Mouse (Mus musculus) heart, embryonic 16.5 days (tissue): ENCODE results near the gene Zfp819. TPM values are rescaled to one million over a fixed set of nuclear protein-coding genes. Genes with fewer than 3 reads are reported as not detected.

Experiments used
- ATAC-seq: fragments of 200-750 bp; cut with Nextera tagmentation; replicated peaks from 2 replicates; pipeline ENCODE4 v1.8.0; 2017; ENCODE audit warnings: moderate number of reproducible peaks; ENCODE audit not compliant: insufficient read depth, low FRiP score; ENCODE audit errors: extremely low read depth
- H3K27ac ChIP-seq: fragments of 300-500 bp; sonication (generic); 2 replicates; pipeline ENCODE4 v1.5.1; 2014; ENCODE audit warnings: mild to moderate bottlenecking, low read length, control low read depth, moderate library complexity
- H3K27me3 ChIP-seq: fragments of 300-500 bp; sonication (generic); 2 replicates; pipeline ENCODE4 v1.6.1; 2014; ENCODE audit warnings: low read length, mixed read lengths; ENCODE audit not compliant: control insufficient read depth, insufficient read depth
- H3K36me3 ChIP-seq: fragments of 300-500 bp; sonication (generic); 2 replicates; pipeline ENCODE4 v1.6.1; 2014; ENCODE audit not compliant: control insufficient read depth, insufficient read depth
- H3K4me1 ChIP-seq: fragments of 300-500 bp; sonication (generic); 2 replicates; pipeline ENCODE4 v1.6.1; 2014; ENCODE audit warnings: low read length, mixed read lengths; ENCODE audit not compliant: control insufficient read depth, insufficient read depth
- H3K4me2 ChIP-seq: fragments of 300-500 bp; sonication (generic); 2 replicates; pipeline ENCODE4 v1.6.1; 2014; ENCODE audit warnings: low read depth, mild to moderate bottlenecking, control low read depth, low read length
- H3K4me3 ChIP-seq: fragments of 300-500 bp; sonication (generic); 2 replicates; pipeline ENCODE4 v1.5.1; 2014; ENCODE audit warnings: mild to moderate bottlenecking, control low read depth, low read length
- H3K9ac ChIP-seq: fragments of 300-500 bp; sonication (generic); 2 replicates; pipeline ENCODE4 v1.6.1; 2014; ENCODE audit warnings: low read length, control low read depth
- H3K9me3 ChIP-seq: fragments of 300-500 bp; sonication (generic); replicated peaks from 2 replicates; pipeline ENCODE4 v1.6.1; 2016; ENCODE audit warnings: low read length; ENCODE audit not compliant: control insufficient read depth
- WGBS: fragments of 180-500 bp; shearing (Covaris S2); extraction: QIAGEN DNeasy Blood & Tissue Kit; methylation state at CpG from one replicate; pipeline ENCODE4 v1.1.7; 2014; 5-methylcytosine and 5-hydroxymethylcytosine counted together
- polyA plus RNA-seq: library from polyadenylated mRNA; unstranded; fragments of >200 nt; fragmentation: Nextera tagmentation; extraction: Ambion mirVana; gene quantifications from 2 replicates; pipeline ENCODE4 v1.2.1, GENCODE M21; 2015

The Zfp819 gene
- polyA plus RNA-seq, 1 experiment from 2014 or later, result not detected

DNA sequence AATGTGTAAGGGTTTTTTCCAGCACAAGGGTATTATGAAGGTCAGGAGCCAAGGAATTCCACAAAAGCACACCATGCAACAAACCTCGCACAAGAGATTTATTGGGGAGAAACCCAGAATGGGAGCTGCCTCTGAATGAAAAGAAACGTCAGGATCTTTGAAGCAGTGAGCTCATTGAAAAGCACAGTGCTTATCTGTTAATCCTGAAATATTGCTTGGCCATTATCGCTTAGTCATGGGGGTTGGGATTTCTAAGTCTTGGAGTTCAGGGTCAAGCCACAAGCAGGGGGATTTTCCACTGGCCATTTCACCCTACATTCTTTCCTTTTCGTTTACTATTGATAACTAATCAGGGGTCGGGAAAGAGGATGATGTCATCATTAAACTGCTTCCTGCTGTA lies 5.1 kb upstream of the Zfp819 start:
- ATAC-seq, result no peak
- WGBS, result 22% methylated on average over 5 of the region's 5 CpGs
- Histone ChIP-seq H3K9ac (no peak overlapping the region), H3K27ac (no peak overlapping the region), H3K4me2 (no peak overlapping the region), H3K4me3 (no peak overlapping the region), H3K4me1 (0 out of 2 replicates have a peak, but pooled peaks cover 2% of the 10 kb centered on the region), H3K36me3 (no peaks in the 10 kb centered on the region), H3K9me3 (no peaks in the 10 kb centered on the region), H3K27me3 (no peaks in the 10 kb centered on the region)

DNA sequence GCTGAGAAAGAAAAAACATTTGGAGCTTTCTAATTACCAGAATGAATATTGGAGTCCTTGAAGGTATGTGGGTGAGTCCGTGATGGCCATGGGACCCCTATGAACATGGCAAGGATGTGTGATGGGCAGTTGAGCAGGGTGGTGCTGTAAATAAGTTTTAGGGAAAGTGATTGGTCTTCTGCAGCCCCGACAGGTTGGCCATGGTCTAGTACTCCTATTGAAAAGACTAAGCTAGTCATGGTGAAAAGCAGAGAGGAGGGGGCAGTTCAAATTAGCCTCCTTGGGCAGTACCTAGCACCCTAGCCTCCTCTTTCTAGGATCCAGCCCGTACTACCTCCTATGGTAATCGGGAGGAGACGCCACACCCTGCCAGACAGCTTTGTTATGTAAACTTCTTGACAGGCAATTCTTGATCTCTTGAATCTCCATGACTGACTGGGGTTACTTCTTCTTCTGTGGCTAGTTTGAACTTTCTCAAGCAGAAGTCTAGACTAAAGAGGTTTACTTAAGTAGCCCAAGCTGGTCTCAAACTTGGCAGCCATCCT lies 846 bp downstream of the Zfp819 start:
- no peak for ATAC-seq
- Histone ChIP-seq H3K4me1 (peaks cover 6% of the 10 kb centered on the region; the same call in 1 of the 2 replicates), H3K4me3 (no peak overlapping the region), H3K9me3 (no peaks in the 10 kb centered on the region), H3K9ac (no peak overlapping the region), H3K4me2 (no peak overlapping the region), H3K27me3 (0 out of 2 replicates have a peak, but pooled peaks cover 4% of the 10 kb centered on the region), H3K27ac (no peak overlapping the region), H3K36me3 (no peaks in the 10 kb centered on the region)
- WGBS, result 36% methylated on average over 5 of the region's 5 CpGs

DNA sequence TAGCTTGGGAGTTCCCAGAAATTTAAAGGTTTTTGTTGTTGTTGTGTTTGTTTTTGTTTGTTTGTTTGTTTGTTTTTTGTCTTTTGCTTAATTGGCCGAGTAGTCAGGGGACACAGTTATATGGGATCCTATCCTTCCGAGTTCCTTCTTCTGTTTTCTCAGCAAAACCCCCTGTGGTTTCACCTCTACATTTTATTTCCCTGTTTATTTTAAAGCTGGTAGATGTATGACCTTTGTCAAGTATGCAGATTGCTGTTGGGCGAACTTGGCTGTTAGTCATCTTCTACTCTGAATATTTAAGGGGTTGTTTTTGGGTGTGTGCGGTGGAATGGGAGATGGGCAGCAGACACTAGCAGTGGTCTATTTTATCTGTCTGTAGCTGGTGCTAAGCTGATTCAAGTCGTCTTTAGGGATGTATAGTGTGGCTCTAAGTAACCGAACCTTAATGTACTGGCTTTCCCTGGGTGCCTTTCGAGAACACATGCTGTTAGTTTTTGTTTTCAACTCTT lies 1.4 kb downstream of the Zfp819 start:
- no peak overlapping the region for H3K9ac ChIP-seq
- H3K36me3 ChIP-seq, result no peaks in the 10 kb centered on the region
- no peak for ATAC-seq
- H3K9me3 ChIP-seq, result no peaks in the 10 kb centered on the region
- H3K4me2 ChIP-seq, result no peak overlapping the region
- no peak overlapping the region for H3K27ac ChIP-seq
- H3K4me3 ChIP-seq, result no peak overlapping the region
- 0 out of 2 replicates have a peak, but pooled peaks cover 4% of the 10 kb centered on the region for H3K27me3 ChIP-seq
- H3K4me1 ChIP-seq, result peaks cover 6% of the 10 kb centered on the region; the same call in 1 of the 2 replicates
- 69% methylated on average over 7 of the region's 7 CpGs for WGBS

DNA sequence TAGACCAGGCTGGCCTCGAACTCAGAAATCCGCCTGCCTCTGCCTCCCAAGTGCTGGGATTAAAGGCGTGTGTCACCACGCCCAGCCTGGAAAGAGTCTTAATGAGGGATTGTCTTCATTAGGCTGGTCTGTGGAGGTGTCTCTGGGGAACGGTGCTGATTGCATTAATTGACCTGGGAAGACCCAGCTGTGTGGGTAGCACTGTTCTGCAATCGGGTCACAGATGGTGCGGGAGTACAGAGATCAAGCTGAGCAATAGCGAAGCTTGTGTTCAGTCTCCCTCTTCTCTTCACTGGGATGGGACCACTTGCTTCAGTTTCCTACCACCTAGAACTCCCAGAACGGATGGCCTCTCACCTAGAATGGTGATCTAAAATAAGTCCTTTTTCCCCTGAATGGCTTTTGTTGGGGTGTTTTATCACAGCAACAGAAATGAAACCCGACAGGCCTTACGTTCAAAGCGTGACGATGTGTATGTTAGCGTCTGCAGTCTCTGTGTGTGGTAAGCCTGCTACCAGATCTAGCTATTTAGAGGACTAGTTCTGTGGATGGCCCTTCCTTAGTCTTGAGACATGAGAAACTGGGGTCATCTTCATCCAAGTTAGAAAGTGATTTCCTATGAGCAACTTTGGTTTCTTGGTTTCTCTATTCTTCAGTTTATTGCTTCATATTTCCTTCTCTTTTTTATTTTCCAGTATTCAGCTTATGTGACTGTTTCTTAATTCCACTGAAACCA lies 7.0 kb downstream of the Zfp819 start:
- Histone ChIP-seq H3K4me1 (no peaks in the 10 kb centered on the region), H3K27me3 (no peaks in the 10 kb centered on the region), H3K36me3 (no peaks in the 10 kb centered on the region), H3K4me3 (no peak overlapping the region), H3K4me2 (no peak overlapping the region), H3K9me3 (no peaks in the 10 kb centered on the region), H3K9ac (no peak overlapping the region), H3K27ac (no peak overlapping the region)
- 83% methylated on average over 14 of the region's 14 CpGs for WGBS
- ATAC-seq, result no peak

DNA sequence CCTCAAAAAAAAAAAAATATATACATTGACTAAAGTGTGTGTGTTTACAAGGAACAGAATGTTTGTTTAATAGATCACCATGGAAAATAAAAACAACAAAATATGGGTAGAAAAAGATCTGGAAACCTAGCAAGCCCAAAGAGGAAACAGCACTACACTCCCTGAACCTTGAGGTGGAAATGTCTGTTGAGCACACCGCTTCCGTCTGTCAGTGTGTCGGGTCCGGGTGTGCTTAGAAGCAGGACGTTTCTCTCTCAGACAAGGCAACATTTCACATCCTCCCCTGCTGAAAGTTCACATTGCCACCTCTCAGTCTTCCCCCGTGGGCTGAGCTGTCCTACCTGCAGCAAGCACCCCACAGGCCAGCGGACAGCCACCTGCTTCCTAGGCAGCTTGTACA lies 16.0 kb downstream of the Zfp819 start:
- no peak overlapping the region for H3K9ac ChIP-seq
- H3K27ac ChIP-seq, result no peak overlapping the region
- H3K4me3 ChIP-seq, result no peak overlapping the region
- no peaks in the 10 kb centered on the region for H3K36me3 ChIP-seq
- H3K4me2 ChIP-seq, result no peak overlapping the region
- WGBS, result 68% methylated on average over 7 of the region's 7 CpGs
- H3K4me1 ChIP-seq, result no peaks in the 10 kb centered on the region
- H3K27me3 ChIP-seq, result no peaks in the 10 kb centered on the region
- H3K9me3 ChIP-seq, result no peaks in the 10 kb centered on the region
- ATAC-seq, result no peak

DNA sequence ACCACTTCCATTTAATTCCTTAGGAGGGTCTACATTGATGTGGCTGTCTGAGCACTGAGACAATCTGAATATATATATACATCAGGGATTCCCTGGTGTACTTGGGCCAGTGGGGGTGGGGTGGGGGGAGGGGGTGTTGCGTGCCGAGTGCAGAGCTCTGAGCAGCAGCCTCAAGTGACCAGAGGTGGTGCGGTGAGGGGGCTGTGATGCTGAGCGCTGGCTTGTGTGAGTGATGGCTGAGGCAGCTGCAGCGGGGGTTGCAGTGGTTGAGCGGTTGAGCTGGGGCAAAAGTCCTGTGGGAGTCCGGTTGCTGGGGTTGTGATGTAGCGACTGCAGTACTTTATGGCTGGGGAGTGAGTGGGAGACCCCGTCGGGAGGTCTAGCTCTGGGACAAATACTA lies 16.9 kb downstream of the Zfp819 start:
- 16% methylated on average over 10 of the region's 10 CpGs for WGBS
- Histone ChIP-seq H3K9ac (no peak overlapping the region), H3K4me2 (no peak overlapping the region), H3K27me3 (no peaks in the 10 kb centered on the region), H3K36me3 (no peaks in the 10 kb centered on the region), H3K4me1 (no peaks in the 10 kb centered on the region), H3K9me3 (no peaks in the 10 kb centered on the region), H3K4me3 (no peak overlapping the region), H3K27ac (no peak overlapping the region)
- ATAC-seq, result no peak

DNA sequence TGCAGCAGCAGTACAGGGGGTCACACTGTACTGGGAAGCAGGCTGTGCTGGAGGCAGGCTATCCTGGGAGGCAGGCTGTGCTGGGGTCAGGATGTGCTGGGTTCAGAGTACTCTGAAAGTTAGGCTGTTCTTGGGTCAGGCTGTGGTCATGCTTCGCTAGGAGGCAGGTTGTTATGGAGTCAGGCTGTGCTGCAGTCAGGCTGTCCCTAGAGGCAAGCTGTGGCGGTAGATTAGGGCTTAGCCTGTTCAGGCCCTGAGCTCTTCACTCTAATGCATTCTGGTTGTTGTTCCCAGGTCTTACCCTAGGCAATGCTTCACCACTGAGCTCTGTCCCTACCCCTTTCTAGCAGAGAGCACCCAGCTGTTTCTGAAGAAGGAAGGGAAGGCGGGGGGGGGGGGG lies 18.1 kb downstream of the Zfp819 start:
- Histone ChIP-seq H3K27ac (no peak overlapping the region), H3K4me1 (no peaks in the 10 kb centered on the region), H3K27me3 (no peaks in the 10 kb centered on the region), H3K9ac (no peak overlapping the region), H3K4me2 (no peak overlapping the region), H3K9me3 (no peaks in the 10 kb centered on the region), H3K4me3 (no peak overlapping the region), H3K36me3 (no peaks in the 10 kb centered on the region)
- WGBS, result 45% methylated on average over 2 of the region's 3 CpGs
- no peak for ATAC-seq

DNA sequence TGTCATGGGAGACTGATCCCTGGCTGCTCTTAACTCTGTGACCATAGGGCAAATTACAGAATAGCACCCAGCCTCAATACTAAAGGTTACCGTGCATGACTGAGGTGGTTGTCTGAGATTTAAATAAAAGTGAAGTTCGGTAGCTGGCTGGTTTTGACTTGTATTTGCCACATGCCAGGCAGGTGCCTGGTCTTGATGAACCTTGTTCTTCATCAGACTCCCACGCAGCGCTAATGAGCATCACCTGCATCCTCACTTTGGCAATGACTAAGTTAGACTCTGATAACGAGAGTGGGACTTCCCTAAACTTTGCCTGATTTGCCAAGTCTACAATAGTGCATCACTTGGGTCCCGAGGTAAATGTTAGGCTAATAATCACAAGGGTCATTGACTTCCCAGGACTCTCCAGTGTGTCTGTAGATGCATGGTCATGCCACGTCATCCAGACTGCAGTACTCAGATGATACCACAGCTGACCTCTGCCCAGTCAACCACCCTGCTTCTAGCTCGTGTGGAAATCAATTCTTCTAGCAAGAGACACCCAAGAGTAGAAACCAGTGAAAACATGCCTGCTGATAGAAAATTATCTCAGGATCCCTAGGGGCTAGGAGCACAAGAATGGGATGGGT lies 18.9 kb downstream of the Zfp819 start:
- Histone ChIP-seq H3K9me3 (no peaks in the 10 kb centered on the region), H3K9ac (no peak overlapping the region), H3K27ac (no peak overlapping the region), H3K4me3 (no peak overlapping the region), H3K4me2 (no peak overlapping the region), H3K4me1 (no peaks in the 10 kb centered on the region), H3K27me3 (no peaks in the 10 kb centered on the region), H3K36me3 (no peaks in the 10 kb centered on the region)
- ATAC-seq, result no peak
- 78% methylated on average over 8 of the region's 8 CpGs for WGBS

DNA sequence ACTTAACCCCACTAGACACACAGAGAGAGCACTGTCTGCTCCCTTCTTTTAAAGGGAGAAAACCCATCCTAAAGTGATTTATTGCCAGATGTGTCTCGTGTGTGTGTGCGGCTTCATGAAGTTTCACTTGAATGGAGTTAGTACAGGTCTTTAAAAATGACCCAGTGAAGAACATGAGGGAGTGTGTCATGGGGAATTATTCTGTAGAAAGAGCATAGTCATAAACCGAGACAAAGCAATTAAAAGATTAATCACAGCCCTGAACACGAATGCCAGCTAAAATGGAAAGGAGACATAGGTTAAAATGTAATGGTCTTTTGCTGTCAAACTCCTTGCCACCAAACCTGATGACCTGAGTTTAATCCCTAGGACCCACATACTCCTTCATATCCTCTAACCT lies 27.0 kb downstream of the Zfp819 start:
- H3K4me3 ChIP-seq, result no peak overlapping the region
- no peak overlapping the region for H3K9ac ChIP-seq
- no peak overlapping the region for H3K4me2 ChIP-seq
- no peaks in the 10 kb centered on the region for H3K27me3 ChIP-seq
- WGBS, result 67% methylated on average over 4 of the region's 4 CpGs
- no peaks in the 10 kb centered on the region for H3K36me3 ChIP-seq
- ATAC-seq, result no peak
- H3K27ac ChIP-seq, result no peak overlapping the region
- no peaks in the 10 kb centered on the region for H3K9me3 ChIP-seq
- no peaks in the 10 kb centered on the region for H3K4me1 ChIP-seq
